Mouse (Mus musculus): ENCODE measurements at regions not wholly inside any gene's neighbourhood (a gene's known extent, or its start where the extent isn't known, plus 50 kb on each side); places are given as distances from the start of the nearest gene placed in this dataset.

- no peak for DNase-seq (ENCODE audit: low spot score)
Measured at GRCm38 (mm10) chr4:114353058-114353457, 53.5 kb upstream of the Trabd2b start.

All from thymus, postnatal 0 days (tissue).